Mouse (Mus musculus) brain, embryonic 14.5 days (tissue): ENCODE measurements around the gene Nrxn2.

Experiments
- CTCF ChIP-seq: fragments of 200-500 bp; IDR thresholded peaks from 2 replicates; pipeline ENCODE4 v1.5.1; 2012; ENCODE audit warnings: inconsistent platforms, mild to moderate bottlenecking, moderate library complexity, borderline replicate concordance; ENCODE audit not compliant: insufficient read depth, insufficient read length; ENCODE audit errors: extremely low read depth
- POLR2A ChIP-seq: fragments of 200-500 bp; IDR thresholded peaks from 2 replicates; pipeline ENCODE4 v1.6.1; 2012; ENCODE audit warnings: mild to moderate bottlenecking, inconsistent platforms, borderline replicate concordance; ENCODE audit not compliant: poor library complexity, insufficient read depth, insufficient read length, severe bottlenecking; ENCODE audit errors: extremely low read depth

- TF ChIP-seq CTCF: no peak
- TF ChIP-seq POLR2A: no peak
These were observed 11.4 kb upstream of the Nrxn2 start for GRCm38 (mm10) chr19:6407109-6407508.
